Mouse (Mus musculus) embryo, embryonic 11 days (tissue): ENCODE results near the gene Setd2.

ENCODE experiments used
- DNase-seq: peaks from one replicate; pipeline ENCODE4 v3.0.0-alpha.2; 2015

Gene Setd2

DNA sequence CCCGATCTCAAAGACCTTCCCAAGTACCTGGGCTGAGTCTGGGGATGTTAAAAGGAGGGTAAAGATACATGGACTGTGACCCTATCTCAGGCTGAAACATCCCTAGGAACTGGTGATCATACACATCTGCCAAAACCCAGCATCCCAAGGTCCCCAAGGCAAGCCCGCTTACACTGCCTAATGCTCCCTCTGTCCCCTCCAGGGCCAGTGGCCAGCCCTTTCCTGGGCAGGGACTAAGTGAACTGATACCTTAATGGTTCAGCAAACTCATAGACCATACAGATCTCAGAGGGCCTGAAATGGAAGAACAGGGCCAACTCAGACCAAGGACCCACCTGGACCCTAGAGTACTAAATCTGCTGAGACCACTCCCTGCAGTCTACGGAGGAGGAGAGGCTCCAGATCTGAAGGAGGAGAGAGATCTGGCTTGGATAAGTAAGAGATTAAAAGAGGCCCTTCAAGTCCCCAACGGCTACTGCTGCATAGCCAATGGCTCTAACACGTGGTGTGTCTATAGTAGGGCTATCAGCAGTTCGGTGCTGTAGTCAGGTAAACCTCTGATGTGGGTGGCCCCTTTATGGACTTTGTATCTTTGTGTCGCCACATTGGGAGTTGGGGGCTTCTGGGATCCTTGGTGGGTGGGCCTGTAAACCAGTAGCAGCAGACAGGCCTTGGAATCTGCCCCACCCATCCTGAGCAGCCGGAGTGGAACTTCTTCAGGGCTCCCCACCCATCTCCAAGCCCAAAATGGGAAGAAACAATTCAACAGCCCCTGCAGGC, 91.2 kb downstream of the Setd2 start:
- DNase-seq: no peak

DNA sequence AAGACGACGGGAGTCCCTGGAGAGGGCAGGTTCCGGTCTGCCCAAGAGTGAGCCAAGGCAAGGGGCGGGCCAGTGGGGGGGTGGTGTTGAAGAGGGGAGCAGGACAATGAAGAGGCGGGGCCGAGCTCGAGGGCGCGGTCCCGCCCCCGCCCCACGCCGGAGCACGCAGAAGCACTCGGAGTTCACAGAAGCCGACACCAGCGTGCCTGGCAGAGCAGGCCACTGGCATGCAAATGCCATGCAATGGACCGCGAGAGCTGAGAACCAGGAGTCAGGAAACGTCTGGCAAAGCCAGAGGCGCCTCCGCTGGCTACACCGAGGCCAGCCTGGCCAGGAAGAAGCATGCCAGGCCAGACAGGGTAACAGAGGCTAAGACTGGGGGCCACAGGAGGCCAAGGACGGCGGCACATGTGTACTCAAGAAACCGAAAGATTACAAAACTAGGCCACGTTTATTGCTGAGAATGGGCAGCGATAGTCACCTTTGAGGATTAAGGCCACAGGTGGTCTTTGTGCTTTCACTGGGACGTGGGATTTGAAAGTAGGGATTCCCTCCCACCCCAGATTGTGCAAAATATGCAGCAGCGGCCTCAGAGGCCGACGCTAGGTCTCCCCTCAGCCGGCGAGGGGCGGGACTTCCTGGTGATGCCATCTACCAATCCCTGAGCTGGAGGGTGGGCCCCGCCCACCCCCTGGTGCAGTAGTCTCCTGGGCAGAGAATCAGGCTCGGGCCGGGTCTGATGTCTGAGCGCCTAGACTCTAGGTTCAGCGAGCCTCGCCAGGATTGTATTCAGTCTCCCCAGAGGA, 92.2 kb downstream of the Setd2 start, which contains the start of gene Nradd:
Gene Nradd, minus strand, starts transcription at position 92 of the 806 bp plus-strand sequence.
- DNase-seq: peak; percentile 98

DNA sequence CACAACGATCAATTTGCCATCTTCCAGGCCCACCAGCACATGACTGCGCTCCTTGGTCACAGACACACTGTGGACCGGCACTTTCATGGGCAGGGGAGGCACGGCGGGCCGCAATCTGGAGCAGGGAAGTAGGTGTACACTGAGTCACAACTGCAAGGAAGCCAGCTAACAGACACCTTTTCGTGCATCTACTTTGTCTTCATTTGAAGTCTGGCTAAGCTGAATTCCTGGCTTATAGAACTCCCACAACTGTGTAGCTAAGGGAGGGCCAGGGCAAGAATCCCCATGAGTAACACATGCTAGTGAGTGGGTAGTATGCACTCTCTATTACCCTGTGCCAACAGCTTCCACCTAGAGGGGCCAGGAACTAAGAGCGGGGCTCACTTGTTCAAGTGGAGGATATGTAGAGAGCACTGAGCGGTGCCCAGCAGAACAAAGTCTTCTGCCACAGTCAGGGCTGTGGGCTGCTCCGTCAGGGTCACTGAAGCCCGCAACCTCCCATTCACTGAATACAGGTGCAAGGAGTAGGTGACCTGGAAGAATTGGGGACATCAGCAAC, 93.0 kb downstream of the Setd2 start:
- no peak for DNase-seq

DNA sequence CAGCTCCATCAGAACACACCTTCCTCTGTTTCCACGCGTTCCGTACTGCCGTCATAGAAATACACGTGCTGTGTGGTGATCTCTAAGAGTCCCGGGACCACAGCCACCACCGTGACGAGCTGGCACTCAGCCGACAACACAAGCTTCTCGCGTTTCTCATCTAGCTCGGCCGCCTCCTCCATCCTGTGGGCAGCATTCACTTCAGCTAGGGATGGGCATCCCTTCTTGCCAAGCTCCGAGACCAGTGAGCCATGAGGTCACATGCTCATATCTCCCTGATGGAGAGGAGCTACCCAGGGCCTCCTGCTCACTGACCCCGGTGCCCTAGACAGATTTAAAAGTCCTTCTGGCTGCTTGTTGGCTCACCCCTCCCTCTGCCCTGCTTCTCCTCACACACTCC, 97.8 kb downstream of the Setd2 start:
- DNase-seq: no peak

DNA sequence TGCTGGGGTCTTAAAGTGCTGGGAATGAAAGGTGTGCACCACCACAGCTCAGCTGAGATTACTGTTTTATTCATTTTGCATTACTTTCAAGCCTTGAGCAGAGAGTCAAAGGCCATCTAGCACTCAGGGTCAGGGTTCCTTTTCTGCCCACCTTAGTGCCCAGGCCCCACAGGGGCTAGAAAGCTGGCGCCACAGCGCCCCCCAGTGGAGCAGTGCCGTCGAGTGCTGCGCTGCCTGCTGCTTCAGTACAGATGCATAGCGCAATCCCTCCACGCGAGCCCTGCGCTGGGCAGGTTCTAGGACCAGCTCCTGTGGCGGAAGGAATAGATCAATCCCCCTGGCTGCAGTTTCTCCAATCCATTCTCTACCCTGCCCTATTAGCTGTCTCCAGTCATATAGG, 98.8 kb downstream of the Setd2 start:
- peak; percentile 87 for DNase-seq

DNA sequence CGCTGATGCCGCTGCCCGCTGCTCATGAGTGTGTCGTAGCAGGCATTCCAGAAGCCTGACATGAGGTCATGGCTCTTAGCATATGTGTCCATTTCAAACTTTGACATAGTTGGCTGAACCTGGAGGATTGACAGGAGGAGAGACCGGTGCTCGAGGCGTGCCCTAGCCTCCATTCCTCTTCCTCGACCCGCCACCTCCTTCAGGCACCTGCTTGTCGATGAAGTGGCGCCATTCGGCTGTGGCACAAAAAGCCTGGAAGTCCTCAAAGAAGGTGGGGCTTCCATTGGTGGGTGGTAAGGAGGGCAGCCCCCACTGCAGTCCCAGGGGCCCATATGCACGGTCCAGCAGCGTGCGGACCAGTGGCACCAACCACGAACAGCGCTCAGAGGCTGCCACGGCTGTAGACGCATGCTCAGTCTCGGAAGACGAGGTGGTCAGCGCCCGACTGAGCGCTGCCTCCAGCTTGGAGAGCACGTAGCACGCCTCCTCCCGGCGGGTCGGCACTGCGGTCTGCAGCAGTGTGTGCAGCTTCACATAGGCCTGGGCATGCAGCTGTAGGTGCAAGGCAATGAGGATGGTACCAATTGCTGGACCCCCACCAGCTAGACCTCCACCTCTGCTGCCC, 99.4 kb downstream of the Setd2 start:
- DNase-seq: peak; percentile 75

DNA sequence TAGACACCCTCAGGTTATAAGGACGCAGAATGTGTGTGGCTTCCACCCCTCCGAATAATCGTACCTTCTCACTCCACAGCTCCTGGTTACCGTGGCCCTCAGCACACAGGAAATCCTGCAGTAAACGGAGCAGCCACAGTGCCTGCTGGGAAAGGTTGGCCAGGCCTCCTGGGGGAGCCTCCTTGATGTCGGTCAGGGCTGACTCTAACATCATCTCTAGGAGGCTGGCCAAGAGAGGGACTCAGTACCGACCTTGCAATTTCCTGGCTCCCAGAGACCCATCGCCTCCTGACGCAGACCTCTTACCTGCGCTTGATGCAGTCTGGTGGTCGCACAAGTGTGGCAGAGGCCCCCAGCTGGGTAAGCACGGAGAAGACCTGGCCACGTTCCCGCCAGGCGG, 100.3 kb downstream of the Setd2 start:
- DNase-seq: no peak

DNA sequence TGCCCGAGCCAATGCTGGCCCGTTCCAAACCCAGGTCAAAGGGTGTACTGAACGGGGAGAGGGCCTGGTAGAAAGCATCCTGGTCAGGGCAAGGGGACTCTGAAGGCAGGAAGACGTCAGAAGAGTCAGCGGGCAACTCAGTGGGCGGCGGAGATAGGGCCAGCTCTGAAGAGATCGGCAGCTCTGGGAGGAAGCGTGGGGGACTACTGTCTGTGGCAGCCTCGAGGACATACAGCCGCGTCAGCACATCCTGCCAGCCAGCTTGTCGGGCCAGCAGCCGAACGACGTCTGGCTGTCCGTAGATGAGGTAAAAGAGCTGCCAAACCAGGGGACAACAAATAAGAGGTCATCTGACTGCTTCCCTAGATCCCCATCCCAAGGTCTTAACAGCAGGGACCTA, 101.5 kb downstream of the Setd2 start:
- DNase-seq: no peak

DNA sequence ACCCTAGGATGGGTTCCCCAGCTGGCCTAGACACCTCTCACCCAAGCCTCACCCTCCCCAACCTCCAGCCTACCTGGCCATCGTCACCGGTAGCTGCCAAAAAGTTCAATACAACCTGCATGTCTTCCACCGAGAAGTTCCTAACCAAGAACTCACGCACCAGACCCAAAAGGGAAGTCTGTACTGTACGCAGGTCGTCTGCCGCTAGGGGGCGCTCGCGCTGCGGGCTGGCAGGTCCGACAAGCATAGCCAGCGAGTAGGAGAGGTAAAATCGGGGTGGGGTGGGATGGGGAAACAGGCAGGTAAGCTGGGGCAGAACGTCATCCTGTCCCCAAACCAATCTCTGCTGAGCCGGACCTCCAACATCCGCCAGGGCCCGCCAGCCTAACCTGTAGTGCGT, 102.8 kb downstream of the Setd2 start:
- peak; percentile 89 for DNase-seq

DNA sequence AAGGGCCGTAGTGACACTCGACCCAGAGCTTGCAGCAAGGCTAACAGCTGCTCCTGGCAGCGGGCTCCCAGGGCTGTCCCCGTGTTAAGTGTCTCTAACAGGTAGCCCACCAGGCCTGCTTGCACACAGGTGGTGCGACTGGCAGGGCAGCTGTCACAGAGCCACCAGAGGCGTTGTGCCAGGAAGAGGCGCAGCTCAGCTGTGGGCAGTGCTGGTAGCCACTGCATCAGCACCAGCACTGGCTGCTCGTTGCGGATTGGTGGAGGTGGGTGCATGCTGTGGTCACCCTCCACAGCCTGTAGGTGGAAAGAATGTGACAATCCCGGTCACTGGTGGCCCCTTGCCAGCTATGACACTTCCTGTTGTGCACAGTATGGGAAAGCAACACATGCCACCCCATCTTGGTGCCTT, 106.2 kb downstream of the Setd2 start:
- no peak for DNase-seq

DNA sequence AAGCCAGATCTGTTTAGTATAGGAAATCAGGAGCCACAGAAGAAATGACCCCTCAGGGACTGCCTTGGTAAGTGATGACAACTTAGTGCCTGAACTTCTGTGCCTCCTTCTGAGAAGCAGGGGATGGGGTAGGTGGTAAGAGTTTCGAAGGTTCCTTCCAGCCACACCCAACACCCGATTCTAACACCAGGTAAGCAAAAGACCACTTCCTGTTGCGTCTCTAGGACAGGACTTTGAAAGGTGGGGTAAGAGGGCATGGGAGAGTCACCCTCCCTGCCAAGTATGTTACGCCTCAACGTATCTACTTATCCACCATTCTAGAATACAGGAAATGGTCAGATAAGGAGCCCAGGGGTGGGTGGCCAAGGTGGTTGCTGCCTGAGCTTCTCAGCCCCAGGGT, 108.6 kb downstream of the Setd2 start:
- no peak for DNase-seq

DNA sequence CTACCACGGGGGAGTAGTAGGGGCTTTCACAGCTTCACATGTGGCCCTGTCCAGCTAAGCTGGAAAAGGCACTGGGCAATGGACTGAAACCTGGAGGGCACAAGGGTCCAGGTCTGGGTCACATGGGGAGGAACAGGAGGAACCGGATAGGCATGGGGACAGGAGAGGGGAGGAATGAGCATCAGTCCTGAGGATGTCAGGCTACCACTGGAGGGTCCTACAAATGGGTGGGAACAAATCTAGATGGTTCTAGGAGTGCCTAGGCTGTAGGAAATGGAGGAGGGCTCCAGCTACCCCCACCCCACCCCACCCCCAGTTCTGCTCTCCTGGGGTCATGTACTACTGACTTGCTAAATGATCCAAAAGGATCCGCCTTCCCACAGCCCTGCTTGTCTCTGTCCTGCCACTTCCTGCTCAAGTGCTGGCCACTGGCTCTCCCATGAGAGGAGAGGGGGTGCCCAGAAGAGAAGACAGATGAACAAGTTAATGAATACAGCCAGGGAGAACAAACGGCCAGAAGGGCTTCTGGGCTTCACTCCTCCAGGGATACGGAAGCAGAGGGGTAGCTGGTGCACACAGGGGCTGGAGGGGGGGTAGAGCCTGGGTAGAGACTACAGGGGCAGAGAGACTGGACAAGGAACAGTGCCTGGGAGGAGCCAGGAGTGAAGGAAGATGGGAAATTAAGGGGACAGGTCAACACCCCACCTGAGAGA, 110.6 kb downstream of the Setd2 start:
- no peak for DNase-seq

DNA sequence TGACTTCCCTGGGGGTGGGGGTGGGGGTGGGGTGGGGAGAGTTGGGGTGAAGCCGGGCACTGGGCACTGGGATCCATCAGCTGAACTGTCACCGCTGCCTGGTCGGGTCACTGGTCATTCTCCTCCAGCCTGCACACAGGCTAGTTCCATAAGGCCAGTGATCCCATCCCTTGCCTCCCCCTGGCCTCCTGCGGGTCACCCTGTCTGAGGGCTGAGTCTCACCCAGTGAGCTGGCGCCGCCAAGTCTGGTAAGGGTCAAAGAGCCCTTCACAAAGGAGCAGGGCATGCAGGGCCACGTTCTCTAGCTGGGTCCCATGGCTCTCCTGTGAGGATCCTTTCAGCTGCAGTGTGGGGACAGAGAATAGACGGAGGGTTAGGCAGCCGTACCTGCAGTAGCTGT, 111.4 kb downstream of the Setd2 start:
- DNase-seq: no peak

DNA sequence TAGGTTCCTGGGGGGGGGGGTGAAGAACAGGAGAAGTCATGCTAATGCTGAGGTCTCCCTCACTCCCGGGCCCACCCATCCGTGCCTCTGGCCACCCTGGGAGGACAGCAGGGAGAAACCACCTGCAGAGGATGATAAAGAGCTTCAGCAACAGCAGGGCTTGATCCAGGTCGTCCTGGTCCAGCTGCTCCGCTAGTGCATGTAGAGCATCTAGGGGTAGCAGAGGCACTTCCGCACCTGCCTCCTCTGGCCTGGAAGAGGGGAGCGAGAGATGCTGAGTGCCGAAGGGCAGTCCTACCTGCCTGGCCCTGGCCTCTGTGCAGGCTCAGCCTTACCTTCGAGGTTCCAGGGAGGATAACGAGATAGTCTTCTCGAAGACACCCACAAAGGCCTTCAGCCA, 111.9 kb downstream of the Setd2 start:
- no peak for DNase-seq

DNA sequence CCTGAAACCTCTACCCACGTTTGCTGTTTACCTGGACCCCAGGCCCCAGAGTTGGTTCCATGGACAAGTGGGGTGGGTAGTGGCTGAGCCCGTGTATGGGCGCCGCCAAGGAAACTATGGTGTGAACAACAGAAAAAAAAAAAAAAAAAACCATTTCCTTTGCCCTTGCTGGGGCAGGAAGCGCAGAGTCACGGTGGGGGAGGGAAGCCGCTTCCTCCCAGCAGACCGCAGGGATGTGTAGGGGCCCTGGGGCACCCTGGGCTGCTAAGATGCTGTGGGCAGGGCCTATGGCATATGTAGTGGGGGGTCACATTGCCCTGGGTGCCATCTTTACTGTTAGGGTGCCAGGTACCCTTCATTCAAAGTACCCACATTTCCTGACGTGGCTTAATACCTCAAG, 112.8 kb downstream of the Setd2 start:
- DNase-seq: no peak

DNA sequence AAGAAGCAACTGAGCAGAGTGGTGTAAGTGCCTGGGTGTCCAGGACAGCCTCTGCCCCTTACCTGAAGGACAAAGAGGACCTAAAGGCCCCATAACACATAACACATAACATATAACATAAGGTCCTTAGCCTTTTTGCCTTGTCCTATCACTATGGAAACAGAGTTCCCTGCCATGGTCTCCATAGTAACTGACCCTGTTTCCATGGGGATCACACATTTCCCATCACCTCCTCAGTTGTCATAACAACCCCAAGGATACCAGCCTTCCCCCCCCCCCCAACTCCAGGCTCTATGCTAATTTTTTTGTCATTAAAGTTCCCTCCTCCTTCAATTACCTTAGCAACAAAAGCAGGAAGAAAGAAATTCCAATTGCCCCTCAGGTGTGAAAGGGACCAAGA, 117.4 kb downstream of the Setd2 start:
- no peak for DNase-seq

DNA sequence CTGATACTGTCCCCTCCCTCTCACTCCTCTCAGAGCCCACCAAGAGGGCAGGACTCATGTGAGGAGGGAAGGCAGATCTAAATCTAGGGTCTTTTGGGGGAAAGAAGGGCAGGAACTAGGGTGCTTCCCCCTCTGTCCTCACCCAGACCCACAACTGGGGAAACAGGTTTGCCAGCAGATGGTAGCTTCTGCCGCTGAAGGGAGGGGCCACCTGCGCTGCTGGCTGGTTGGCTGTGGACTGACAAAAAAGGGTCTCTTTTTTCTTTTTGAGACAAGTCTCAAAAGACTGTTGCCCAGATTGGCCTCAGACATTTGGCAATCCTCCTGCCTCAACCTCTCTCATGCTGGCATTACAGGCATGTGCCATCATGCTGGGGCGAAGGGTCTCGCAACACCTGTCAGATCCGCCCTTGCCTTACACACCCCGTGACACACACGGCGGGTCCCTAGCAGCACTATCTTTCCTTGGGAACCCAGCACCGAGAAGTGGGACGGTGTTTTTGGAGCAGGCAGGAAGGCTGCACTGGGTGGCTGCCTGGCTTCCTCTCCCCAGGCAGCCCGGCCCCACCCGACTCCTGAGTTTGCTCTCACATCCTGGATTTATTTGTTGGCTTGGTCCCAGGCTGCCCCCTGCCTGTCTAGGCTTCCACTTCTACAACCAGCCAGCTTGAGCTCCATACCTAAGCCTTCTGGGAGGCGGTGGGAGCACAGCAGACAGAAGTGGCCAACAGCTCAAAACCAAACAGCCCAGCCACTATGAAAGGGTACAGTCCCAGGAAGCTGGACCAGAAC, 119.7 kb downstream of the Setd2 start:
- DNase-seq: peak; percentile 39

DNA sequence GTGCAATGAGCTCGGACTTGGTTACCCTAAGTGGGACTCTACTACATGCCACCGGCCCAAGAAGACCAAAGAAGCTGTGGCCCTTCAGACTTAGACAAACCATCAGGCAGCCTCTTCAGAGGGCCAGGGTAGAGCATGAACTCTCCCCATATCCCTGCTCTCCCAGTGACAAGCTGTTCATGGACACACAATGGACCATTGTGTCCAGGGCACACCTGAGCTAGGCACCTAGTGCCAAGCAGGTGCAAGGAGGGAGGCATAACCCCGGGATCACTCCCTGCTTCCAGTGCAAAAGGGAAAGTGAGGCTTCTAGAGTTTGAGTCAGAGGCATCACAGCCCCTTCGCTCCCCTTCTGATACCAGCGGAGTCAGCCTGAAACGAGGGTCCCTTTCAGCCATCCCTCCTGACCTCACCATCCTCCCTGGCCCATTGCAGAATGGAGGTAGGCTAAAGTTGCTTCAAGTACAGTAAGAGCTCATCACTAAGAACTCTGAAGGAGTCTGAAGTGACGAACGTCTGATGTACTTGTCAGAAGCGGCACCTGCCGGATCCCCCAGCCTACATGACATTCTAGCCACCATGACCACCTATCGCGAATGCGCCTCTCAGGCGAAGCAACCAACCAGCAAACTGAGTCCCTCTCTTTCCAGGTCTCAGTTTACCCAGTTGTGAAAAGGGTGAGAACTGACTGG, 120.7 kb downstream of the Setd2 start:
- DNase-seq: no peak

DNA sequence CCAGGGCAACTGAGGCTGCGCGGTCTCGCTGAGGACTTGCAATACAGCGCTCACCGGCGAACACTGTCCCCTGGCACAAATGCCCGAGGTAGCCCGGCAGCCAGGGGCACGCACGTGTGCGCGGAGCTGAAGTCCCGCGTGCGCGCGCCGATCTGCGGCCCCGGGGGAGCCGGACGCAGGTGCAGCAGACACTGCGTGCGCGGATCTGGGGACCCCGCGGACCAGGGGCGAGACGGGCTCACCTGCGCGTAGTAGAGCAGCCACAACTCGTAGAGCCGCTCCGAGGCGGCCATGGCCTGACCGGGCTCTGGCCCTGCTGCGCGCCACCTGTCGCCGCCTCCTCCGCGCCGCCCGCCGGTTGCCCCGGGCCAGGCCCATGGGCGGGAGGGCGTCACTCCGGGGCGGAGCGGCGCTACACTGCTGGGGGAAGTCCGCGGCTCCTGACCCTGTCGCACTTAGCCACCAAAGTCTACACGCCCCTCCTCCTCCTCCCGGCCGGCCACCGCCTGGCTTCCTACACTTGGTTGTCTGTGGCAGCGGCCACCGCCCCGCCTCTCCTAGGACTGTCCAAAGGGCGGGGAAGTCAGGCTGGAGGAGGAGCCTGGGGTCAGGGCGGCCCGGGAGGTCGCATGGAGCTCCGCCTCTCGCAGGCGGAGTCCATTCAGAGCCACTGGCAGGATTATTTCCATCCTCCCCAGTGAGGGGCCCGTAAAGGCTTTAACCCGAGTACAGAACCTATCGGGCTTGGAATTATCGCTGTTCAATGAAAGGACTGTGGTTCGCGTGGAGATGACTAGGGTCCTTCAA, 121.5 kb downstream of the Setd2 start, which contains the start of gene Nbeal2:
Gene Nbeal2, minus strand, starts transcription at position 507 of the 807 bp plus-strand sequence.
- DNase-seq: peak; percentile 93
